Mouse (Mus musculus): ENCODE data around the gene Ell.

The Ell gene

DNA sequence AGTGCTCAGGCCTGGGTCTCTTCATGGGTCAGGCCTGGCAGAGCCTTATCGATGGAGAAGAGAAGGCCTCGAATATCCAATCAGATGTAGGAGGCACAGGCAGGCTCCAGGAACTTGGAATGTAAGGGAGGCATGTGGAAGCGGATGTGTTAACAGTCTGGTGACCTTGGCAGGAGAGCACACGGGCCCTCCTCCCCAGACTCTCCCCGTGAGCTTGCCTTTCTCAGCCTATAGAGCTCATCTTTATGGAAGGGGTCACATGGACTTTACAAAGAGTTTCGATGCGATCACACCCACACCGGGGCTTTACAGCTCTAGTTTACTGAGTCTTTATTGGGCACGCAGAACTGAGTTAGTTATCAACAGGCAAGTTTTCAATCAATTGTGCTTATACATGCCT lies 99.5 kb downstream of the Ell start:
- DNase-seq (ENCODE audit: low read depth in 1 of 2, low spot score in 2 of 2) = no peak
